Comparison of ENCODE assay signal across 1 mouse cellular context in genomic region chr13:107022266-107023171, GRCm38 (mm10).
A peak's percentile ranks its signal among the peaks of the same experiment; 100 is the strongest.
TF ChIP-seq lines count a peak whose summit lies in the region.

No protein-coding gene starts in this region.

TF ChIP-seq in CH12.LX, 34 proteins besides CTCF, POLR2A, EP300 and RAD21 (continued from another document):
- TF ChIP-seq NRF1 (IDR thresholded peaks at IDR 0.05; ENCODE audit: low read depth, low read length) (peak; percentile 91), MYC (IDR thresholded peaks at IDR 0.05; ENCODE audit: low read depth, low read length) (peak; percentile 77), USF2 (conservative IDR thresholded peaks at IDR 0.05; ENCODE audit: low read depth, low read length) (no peak)
